Mouse (Mus musculus): Measurements from ENCODE around the gene Armt1.
"Not testable (repeated sequence)": the region's sequence is repeated elsewhere in the genome, so short reads cannot be mapped to it uniquely, and the experiment has no call there.

The Armt1 gene

DNA sequence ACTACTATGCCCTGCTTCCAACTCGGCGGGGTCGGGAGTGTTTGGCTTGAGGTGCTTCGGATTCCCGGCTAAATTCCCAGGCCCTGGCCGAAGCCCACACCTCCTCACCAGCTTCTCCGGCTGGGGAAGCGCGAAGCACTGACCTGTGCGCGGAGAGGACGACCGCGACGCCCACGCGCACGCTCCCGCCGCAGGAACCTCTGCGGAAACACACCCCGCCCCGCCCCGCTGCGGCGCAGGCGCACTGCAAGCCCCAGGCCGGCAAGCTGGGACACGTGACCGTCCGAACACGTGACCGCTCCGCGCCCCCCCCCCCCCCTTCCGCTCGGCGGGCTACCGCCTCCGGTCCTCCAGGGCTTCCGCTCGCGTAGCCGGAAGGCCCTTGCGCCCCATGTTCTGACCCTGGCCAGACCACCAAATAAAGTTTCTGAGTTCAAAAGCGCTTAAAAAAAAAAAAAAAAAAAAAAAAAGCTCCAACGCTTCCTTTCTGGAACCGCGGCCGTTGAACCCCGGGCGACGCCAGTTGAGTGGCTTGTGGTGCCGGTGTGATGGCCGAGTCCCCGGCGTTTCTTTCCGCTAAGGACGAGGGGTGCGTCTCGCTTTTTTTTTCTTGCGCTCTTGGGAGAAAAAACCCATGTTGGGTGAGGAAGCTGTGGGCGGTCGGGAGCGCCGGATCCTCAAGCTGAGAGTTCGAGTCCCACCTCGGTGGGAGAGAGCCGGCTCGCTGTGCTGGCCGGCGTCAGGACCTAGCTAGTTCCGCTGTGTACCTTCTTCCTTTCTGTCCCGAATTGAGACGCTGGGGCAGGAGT, at the start of gene Armt1, which contains the start of gene Rmnd1:
TSS of gene Armt1 (plus strand) at position 345 of the 809 bp plus-strand sequence.
TSS of gene Rmnd1 (minus strand) at position 266 of the 809 bp plus-strand sequence.
- DNase-seq (ENCODE audit: low spot score): peak; percentile 94

DNA sequence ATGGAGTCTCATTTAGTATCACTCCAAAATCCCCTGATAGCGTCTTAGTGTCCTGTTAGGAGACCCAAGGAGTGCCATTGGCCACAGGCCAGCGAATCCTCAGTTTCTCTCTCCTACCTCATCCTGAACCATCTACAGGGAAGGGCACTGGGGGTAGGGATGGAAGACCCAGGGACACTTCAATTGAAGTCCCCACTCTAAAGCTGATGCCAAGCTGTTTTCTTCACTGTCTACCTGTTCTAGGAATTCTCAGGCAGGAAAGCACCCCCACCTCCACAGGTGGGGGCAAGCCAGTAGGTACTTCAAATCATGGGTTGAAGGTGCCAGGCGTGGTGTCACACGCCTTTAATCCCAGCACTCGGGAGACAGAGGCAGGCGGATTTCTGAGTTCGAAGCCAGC, 48.0 kb upstream of the Armt1 start:
- DNase-seq (ENCODE audit: low spot score): no peak

DNA sequence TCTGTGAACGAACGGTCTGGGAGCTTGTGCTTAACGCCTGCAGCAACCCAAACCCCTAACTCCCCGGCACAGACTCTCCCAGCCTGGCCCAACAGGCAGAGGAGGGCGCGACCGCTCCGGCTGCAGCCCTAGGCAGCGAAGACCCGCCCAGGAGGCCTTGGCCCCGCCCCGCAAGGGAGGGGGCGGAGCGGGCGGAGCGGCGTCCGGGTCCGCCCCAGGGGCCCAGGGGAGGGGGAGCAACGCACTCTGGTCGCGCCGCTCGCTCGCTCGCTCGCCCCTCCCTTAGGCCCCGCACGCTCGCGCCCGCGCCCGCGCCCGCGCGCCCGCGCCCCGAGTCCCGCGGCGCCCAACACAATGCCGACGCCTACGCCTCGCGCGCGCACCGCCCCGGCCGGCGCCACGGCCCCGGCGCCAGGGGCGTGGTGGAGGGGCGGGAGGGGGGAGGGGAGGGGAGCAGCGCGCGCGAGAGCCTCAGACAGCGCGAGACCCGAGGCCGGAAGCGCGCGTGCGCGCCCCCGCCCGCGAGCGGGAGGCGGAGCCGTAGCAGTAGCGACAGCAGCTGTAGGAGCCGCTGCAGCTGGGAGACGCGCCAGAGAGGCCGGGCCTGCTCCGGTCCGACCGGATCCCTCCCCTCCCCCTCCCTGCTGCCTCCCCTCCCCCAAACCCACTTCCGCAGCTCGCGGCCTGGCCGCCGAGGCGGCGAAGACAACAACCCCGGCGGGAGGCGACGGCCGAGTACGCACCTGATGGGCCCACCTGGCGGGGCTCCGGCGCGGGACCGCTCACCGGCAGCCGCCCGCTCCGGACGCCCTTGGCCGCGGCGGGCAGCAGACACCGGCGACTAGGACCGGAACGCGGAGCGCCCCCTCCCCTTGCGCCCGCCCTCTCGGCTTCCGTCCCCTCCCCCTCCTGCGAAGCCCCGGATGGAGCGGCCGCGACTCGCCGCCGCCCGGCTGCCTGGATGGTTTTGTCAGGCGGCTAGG, 45.4 kb upstream of the Armt1 start:
- DNase-seq (ENCODE audit: low spot score): peak; percentile 98

DNA sequence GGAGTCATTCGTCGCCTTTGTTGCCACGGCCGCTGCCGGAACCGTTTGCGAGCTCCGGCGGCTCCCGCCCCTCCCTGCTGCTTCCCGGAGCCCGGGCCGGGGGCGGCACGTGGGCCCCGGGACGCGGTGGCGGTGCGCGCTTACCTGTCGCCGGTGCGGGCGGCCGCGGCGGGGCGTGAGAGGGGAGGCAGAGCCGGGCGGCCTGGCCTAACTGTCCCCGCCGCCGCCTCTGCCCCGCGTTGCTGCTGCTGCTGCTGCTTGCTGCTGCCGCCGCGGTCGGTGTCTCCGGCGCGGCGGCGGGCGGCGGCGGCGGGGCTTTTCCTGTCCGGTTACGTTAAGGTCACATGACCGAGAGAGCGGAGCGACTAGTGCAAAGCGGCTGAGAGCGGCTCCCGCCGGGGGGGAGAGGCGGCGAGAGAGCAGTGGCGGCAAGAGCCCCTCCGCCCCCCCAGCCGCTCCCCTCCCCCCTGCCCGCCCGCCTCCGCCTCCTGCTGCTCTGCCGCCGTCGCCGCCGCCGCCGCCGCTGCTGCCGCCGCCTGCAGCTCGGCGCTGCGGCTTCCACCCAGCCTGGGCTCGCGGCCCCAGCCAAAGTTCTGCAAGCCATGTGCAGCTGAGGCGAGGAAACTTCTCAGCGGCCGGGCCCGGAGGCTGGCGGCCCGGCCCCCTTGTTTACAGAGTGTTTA, 44.4 kb upstream of the Armt1 start, which contains the start of gene Zbtb2:
TSS of gene Zbtb2 (minus strand) at position 408 of the 683 bp plus-strand sequence.
- peak; percentile 74 for DNase-seq (ENCODE audit: low spot score)

DNA sequence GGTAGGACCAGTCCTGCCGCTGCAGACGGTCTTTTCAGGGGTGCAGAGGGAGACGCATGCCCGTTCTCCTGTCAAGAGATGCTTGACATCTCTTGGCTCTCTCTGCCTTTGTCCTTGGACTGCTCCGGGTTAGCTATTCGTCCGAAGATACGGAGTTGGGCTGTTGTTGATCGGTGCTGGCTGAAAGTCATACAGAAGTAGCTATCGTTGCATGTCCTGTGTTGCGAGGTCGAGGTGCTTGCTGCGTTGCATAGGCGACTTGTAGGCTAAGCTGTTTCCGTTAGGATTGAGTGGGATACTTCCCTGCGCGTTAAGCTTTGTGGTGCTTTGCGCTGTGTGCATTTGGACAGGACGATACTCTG, 43.9 kb upstream of the Armt1 start:
- no peak for DNase-seq (ENCODE audit: low spot score)

DNA sequence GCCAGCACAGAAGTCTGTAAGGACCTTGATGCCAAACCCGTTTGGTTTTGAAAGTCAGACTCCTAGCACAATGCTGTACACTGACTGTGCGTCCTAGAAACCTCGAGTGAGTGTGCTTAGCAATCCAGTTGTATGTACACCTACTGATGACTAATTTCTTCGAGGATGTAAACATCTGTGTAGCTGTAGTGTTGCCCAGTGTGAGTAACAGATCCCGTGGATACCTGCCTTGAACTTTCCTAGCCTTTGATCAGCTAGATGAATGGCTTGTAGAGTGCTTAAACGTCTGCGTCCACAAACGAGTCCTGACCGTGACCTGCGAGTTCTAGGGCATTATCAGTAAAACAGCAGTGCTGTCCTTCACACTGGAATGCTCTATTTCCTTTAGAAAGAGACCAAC, 43.2 kb upstream of the Armt1 start:
- DNase-seq (ENCODE audit: low spot score): no peak

DNA sequence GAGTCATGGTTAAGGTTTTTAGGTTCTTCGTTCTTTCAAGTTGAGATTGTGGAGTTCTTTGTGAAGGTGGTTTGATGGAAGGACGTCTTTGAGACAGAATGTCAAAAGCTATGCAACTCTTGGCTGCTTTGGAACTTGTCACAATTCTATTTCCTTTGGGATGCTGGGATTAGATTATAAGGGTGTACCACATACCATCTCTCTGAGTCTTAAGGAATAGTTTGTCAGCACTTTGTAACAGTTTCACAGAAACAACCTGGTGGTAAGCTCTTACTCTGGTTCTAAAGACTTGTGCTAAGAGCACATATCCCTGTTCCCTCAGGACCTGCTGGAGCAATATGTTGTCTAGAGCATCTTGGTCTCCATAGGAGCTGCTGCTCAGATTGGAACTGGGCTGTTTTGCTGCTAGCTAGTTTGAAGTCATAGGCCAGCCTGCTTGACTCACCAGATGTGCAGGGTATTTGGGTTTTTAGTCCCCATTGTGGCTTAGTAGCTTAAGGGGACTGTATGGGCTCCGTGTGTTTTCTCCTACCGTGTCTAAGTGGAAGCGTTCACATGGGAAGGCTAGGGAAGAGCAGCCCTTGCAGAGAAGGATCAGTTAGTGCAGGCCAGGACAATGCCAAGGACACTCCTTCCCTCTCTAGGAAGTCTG, 42.7 kb upstream of the Armt1 start:
- no peak for DNase-seq (ENCODE audit: low spot score)

DNA sequence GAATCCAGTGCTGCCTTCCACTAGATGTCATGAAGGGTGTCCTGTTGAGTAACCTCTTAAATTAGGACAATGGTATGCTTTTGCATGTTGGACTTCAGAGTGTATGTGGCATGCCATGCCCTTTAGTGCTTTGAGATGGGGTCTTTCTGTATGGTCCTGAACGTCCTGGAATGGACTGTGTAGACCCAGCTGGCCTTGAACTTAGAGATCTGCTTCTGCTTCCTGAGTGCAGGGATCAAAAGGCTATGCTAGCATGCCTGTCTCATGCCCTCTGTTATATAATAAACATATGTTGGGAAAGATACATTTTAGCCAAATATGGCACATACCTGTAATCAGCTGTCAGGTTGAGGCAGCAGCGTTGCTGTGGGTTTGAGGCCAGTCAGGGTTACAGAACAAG, 41.7 kb upstream of the Armt1 start:
- DNase-seq (ENCODE audit: low spot score): no peak

DNA sequence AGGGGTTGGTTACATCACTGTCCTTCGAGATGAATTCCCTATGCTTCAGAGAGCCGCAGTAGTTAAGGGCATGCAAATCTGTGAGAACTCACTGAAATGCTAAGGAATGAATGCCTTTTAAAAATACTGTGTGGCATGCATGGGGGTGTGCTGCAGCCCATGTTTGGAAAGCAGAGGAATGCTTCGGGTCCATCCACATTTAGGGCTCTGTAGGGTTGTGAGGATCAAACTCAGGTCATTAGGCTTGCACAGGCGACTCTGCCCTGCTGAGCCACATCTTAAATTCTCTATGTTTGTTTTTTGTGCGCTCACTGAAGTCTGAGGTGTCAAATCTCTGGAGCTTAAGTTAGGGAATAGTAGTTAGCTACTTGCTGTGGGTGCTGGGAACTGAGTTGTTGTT, 41.2 kb upstream of the Armt1 start:
- DNase-seq (ENCODE audit: low spot score): no peak

DNA sequence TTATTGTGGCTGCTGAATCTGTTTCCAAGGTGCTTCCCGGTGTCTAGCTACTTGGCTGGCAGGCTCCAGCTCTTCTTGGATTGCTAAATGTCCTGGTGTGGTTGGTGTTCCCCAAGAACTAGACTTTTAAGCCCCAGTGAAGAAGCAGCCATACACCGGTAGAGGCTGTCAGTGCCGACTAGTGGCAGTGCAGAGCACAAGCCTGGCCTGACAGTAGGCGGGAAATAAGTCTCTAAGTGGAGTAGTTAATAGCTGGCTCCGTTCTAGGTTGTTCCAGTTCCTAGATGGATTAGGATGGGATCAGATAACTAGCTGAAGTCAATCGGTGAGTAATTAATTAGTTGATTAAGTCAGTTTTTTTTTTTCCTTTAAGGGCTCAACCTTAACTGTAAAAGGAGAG, 40.4 kb upstream of the Armt1 start:
- peak; percentile 49 for DNase-seq (ENCODE audit: low spot score)

DNA sequence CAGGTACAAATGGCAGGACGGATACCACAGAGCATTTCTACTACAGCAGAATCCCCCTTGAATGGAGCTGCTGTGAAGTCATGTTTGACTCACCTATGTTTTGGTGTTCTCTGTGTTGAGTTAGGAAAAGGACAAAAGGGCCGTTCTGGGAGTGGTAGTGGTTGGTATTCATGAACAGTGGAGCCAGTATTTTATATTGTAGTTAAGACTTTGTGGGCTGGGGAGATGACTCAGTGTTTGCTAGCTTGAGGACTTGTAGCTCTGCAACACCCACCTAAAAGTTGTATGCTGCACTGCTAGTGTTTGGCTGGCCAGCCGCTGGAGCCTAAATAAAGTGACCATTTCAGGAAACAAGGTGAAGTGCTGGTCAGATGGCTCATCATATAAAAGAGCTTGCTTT, 36.9 kb upstream of the Armt1 start:
- no peak for DNase-seq (ENCODE audit: low spot score)

DNA sequence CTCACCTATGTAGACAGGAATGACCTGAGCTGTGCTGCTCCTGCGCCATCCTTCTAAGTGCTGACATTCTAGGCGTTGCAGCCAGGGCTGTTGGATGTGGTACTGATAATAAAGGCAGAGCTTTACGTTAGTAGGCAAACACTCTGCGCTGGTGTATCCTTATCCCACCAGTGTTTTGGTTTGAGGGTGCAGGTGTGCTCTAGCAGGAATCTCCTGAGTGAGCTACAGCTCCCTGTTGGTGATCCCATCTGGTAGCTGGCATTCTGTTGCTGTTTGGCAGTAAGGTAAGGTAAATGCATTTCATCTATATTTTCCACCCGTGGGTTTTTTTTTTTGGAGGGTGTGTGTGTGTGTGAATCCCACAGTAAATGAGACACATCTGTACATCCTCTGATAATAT, 34.2 kb upstream of the Armt1 start:
- DNase-seq (ENCODE audit: low spot score): no peak

DNA sequence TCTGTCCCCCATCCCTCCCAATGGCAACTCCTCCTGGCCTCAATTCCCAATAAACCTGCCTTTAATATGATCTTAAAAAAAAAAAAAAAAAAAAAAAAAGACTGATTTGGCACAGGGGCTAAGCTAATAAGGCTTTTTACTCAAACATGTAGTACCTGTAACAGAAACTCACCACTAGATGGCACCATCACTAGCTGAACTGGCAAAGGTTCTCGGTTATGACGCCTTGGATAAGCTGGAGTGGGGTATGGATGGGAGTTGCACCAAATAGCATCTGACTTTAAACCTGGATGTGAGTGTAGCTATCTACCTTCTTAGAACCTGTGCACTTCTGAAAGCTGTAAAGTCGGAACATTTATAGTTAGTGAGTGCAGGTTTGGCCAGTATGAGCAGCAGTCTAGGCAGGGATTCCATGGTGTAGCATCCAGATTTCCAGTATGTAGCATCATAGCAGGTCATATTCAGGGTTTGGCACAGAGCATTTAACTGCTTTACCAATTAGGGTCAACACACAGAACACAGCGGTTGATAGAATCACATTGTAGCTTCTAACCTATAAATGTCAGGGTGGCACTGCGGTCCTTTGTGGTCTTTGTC, 27.3 kb upstream of the Armt1 start:
- peak; percentile 88 for DNase-seq (ENCODE audit: low spot score)

DNA sequence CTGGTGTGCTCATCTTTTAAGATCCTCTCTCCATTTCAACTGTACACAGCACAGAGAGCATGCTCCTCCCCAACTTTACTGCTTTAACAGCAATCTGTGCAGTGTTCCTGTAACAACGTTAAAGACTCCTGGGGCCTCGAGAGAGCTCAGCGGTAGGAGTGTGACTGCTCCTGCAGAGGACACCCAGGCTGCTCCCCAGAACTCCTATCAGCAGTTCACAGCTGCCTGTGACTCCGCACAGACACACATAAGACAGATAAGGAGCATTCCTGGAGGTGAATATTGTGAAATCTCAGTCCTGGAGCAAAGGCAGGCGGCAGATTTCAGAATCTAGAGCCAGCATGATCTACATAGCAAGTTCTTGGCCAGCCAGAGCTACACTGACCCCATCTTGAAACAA, 26.8 kb upstream of the Armt1 start:
- no peak for DNase-seq (ENCODE audit: low spot score)

DNA sequence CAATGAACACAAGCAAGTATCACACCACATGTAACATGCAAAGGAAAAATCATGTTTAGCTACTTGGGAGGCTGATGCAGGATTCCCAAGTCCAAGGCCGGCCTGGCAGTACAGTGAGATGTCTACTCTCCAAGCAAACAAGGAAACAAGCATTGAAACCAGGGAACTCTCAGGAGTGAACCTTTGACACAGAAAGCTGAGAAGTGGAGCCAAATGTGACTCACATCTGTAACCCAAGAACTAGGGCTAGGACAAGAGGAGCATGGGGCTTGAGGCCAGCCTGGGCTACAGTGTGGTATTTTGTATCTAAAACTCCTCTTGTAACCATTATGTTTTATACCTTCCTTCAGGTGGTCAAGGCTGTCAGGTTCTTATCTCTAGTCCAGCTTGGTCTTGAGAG, 25.1 kb upstream of the Armt1 start:
- DNase-seq (ENCODE audit: low spot score): no peak

DNA sequence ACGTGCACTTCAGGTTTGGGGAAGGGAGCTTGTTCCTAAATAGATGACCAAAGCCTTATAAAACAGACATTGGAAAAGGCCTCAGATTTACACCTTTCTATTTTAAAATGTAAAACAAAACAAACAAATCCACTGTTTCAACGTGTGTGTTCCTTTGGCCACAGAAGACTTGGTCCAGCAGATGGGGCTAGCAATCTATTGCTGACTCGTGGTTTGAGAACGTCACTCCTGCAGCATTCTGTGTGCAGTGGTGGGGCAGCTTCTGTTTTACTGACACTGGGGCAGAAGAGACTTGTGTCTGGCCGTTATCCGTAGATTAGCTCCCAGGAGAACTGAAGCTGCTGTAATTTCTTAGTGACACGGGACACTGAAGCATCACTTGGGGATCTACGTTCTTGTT, 7.0 kb upstream of the Armt1 start:
- no peak for DNase-seq (ENCODE audit: low spot score)

DNA sequence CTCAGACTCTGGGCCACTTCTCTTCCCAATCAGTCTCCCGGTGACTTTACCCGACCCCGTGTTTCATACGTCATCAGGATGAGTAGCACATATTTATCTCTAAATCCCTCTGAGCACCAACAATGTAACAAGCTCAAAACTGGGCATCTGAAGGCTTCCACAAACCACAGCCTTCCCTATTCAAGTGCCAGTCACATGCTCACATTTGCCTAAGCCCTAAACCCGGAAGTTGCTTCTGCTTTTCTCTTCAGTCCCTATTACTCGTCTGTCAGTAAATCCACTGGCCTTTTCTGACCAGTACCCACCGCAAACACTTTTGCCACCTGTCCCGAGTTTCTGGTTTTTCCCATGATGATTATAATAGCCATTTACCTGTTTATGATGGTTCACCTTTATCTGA, 1.9 kb upstream of the Armt1 start:
- DNase-seq (ENCODE audit: low spot score): no peak

DNA sequence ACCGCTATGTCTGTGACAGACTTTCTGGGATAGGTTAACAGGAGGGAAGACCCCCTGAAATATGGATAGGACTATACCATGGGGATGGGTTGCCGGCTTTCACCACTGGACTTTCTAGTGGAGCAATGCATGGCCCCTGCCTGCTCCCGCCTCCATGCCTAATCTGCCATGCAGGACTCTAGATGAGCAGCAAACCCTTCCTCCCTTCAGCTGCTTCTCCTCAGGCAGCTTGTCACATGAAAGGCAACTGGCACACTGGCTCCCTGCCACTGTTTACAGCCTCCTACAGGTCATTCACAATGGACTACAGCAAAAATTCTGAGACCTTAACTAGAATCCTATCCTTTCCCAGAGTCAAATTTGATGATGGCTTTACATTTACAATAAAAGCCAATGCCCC, 1.4 kb upstream of the Armt1 start:
- DNase-seq (ENCODE audit: low spot score): no peak

DNA sequence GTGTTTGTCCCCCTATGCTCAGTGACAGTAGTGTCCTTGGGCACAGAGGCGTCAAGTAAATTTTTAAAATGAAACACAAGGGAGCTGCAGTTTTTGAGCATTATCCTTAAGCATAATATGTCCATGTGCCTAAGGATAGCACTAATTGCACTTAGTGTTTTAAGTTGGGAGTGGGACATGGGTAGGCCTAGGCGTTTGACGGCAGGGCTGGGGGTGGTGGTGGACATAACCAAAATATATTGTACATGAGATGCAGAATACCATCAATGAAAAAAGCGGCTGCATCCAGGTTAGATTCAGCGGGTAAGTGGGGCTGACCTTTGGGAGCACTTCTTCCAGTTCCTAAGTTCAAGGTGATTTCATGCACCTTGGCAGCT, 533 bp upstream of the Armt1 start:
- DNase-seq (ENCODE audit: low spot score): peak; percentile 5

DNA sequence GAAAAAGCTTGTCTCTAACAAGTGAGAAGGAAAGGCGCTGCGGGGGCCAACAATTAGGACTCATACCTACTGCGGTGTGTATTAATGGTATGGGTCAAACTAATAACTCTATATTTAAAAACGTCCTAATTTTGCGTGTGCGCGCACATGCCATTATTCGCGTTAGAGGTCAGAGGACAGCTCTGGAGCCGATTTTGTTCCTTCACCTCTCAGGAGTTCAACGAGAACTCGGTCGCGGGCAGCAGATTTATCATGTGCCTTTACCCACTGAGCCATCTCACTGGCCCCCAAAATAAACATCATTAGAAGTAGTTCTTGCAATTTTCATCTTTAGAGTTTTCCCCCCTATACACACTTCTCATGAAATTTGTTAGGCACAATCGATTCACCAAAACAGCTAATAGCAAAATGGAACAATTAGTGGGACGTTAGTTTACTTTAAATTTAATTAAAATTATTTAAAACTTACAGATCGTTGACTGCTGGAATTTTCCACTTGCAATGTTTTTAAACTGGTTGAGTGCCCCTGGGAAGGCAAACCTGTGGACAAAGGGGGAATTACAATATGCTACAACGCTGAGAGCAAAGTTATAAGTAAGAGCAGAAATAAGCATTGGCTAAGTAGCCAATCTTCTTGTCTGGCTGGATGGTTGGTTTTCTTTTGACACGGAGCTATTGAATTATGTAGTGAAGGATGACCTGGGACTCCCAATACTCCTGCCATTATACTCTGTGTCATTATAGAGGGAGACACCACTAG, 909 bp downstream of the Armt1 start:
- peak; percentile 35 for DNase-seq (ENCODE audit: low spot score)

DNA sequence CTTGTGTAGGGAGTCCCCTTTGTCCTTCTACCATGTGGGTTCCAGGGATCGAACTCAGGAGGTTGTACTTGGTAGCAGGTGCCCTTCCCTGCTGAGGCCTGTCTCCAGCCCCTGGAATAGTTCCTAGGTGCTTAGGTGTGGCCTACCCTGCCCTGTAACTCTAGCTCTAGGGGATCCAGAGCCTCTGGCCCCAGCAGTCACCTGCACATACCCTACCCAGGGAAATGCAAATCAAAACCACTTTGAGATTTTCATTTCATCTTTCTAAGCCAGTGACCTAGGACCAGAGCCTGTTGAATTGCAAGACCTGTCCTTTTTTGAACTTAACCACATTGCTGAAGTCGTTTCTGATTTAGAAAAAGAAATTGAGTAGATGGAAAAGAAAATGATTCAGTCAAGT, 1.6 kb downstream of the Armt1 start:
- DNase-seq (ENCODE audit: low spot score): not testable (repeated sequence)

All from retina, embryonic 14.5 days (tissue).